Mouse (Mus musculus): ENCODE measurements around the gene Kctd19.

DNA sequence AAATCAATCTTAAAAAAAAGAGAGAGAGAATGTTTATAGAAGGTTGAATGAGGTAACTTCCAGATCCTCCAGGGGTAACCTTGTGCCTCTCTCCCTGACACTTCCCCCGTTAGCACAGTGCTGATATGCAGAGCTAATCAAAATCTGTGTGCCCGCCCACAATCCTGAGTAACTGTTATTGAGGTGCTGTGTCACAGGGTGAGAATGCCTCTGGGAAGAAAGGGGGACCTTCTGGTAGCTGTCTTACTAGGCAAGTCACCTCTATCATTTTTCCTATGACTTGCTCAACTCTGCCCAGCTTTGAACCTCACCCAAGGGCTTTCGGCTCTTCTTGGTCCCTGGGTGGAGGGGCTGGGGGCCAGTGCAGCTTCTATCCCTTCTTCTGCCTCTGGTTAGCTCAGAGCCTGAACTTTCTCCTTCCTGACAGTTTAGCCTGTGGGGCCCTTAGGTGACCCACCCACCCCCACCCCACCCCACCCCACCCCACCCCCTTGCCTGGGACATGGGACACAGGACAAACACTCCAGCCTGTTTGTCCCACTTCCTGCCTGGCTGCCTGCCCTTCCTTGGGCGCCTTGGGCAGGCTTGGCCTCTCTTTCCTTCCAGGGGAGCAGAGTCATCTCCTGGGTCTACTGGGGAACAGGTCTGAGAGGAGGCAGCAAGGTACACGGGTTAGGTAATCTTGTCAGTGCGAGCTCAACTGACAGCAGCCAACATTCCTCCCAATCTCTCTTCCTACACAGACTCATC is 73.2 kb downstream of the Kctd19 start:
- TF ChIP-seq TAL1 (IDR thresholded peaks at IDR 0.05; ENCODE audit: low read length) (no peak), GATA1 (IDR thresholded peaks at IDR 0.05; ENCODE audit: low read length) (no peak)

Measured in erythroblast, embryonic 14.5 days (primary cell).